Mouse (Mus musculus) MEL (cell line): ENCODE results near the gene Ctdsp2. TPM values are rescaled to one million over a fixed set of nuclear protein-coding genes. Genes with fewer than 3 reads are reported as not detected.

Experiments used
- DNase-seq: peaks from one replicate; pipeline ENCODE4 v3.0.0; 2011; ENCODE audit warnings: low read depth, low spot score
- H3K27ac ChIP-seq: 2 replicates; pipeline ENCODE4 v1.5.1; 2012; ENCODE audit warnings: low read depth, mild to moderate bottlenecking, control low read depth, low read length, moderate library complexity; ENCODE audit not compliant: control insufficient read depth
- H3K27me3 ChIP-seq, 2 experiments: fragments of 150-350 bp in 1 of 2; sonication (generic) in 1 of 2; 2 replicates each; pipeline ENCODE4 v1.6.1; 2012; ENCODE audit warnings: low read length in 2 of 2, mild to moderate bottlenecking in 2 of 2, improper control_type of control experiment in 1 of 2, moderate library complexity in 1 of 2; ENCODE audit not compliant: insufficient read depth in 2 of 2, control insufficient read depth in 1 of 2
- H3K36me3 ChIP-seq, 2 experiments: 2 replicates each; pipeline ENCODE4 v1.6.1; 2012 to 2014; ENCODE audit warnings: low read length in 2 of 2, improper control_type of control experiment in 1 of 2, inconsistent platforms in 1 of 2, mild to moderate bottlenecking in 1 of 2; ENCODE audit not compliant: insufficient read depth in 2 of 2, control insufficient read depth in 1 of 2
- H3K4me1 ChIP-seq, 2 experiments: fragments of 150-350 bp in 1 of 2; sonication (generic) in 1 of 2; 2 replicates each; pipeline ENCODE4 v1.6.1; 2012; ENCODE audit warnings: low read length in 2 of 2, improper control_type of control experiment in 1 of 2, mild to moderate bottlenecking in 1 of 2; ENCODE audit not compliant: insufficient read depth in 2 of 2, control insufficient read depth in 1 of 2
- H3K4me3 ChIP-seq, 2 experiments: fragments of 150-350 bp in 1 of 2; sonication (generic) in 1 of 2; 2 replicates each; pipeline ENCODE4 v1.5.1; 2012; ENCODE audit warnings: low read depth in 2 of 2, low read length in 2 of 2, mild to moderate bottlenecking in 2 of 2, moderate library complexity in 2 of 2, control low read depth in 1 of 2, improper control_type of control experiment in 1 of 2; ENCODE audit not compliant: control insufficient read depth in 1 of 2, insufficient read depth in 1 of 2
- H3K79me2 ChIP-seq: 2 replicates; pipeline ENCODE4 v1.6.1; 2012; ENCODE audit warnings: mild to moderate bottlenecking, low read length, moderate library complexity; ENCODE audit not compliant: control insufficient read depth, poor library complexity, insufficient read depth
- H3K9ac ChIP-seq: 2 replicates; pipeline ENCODE4 v1.6.1; 2012; ENCODE audit warnings: low read depth, mild to moderate bottlenecking, control low read depth, low read length, moderate library complexity; ENCODE audit not compliant: control insufficient read depth, poor library complexity, severe bottlenecking
- H3K9me3 ChIP-seq: fragments of 150-350 bp; sonication (generic); replicated peaks from 2 replicates; pipeline ENCODE4 v1.6.1; 2012; ENCODE audit warnings: mild to moderate bottlenecking, low read length, improper control_type of control experiment, moderate library complexity; ENCODE audit not compliant: insufficient read depth
- CHD1 ChIP-seq: IDR thresholded peaks from 2 replicates; pipeline ENCODE4 v1.6.1; 2012; ENCODE audit warnings: low read depth, mild to moderate bottlenecking, inconsistent platforms, low read length, improper control_type of control experiment
- ELF1 ChIP-seq: IDR thresholded peaks from 2 replicates; pipeline ENCODE4 v1.6.1; 2014; ENCODE audit warnings: low read depth, mild to moderate bottlenecking, inconsistent platforms, low read length, improper control_type of control experiment, moderate library complexity
- GABPA ChIP-seq: IDR thresholded peaks from 2 replicates; pipeline ENCODE4 v1.6.1; 2012; ENCODE audit warnings: low read depth, mild to moderate bottlenecking, inconsistent platforms, low read length, improper control_type of control experiment, moderate library complexity
- KAT2A ChIP-seq: conservative IDR thresholded peaks from 2 replicates; pipeline ENCODE4 v1.6.1; 2012; ENCODE audit warnings: low read depth, low read length, improper control_type of control experiment, inconsistent platforms
- MAZ ChIP-seq: IDR thresholded peaks from 2 replicates; pipeline ENCODE4 v1.6.1; 2012; ENCODE audit warnings: low read depth, mild to moderate bottlenecking, inconsistent platforms, low read length, improper control_type of control experiment
- MEF2A ChIP-seq: IDR thresholded peaks from 2 replicates; pipeline ENCODE4 v1.6.1; 2014; ENCODE audit warnings: low read depth, mild to moderate bottlenecking, inconsistent platforms, low read length, improper control_type of control experiment; ENCODE audit not compliant: poor library complexity, insufficient replicate concordance, severe bottlenecking; ENCODE audit errors: extremely low read depth
- POLR2AphosphoS2 ChIP-seq: IDR thresholded peaks from 2 replicates; pipeline ENCODE4 v1.6.1; 2011; ENCODE audit warnings: low read length, improper control_type of control experiment
- POLR2AphosphoS5 ChIP-seq: IDR thresholded peaks from 2 replicates; pipeline ENCODE4 v1.6.1; 2012; ENCODE audit warnings: low read depth, borderline replicate concordance, mild to moderate bottlenecking, inconsistent platforms, low read length, moderate library complexity, mixed read lengths
- SMC3 ChIP-seq: IDR thresholded peaks from 2 replicates; pipeline ENCODE4 v1.6.1; 2011; ENCODE audit warnings: low read depth, low read length, improper control_type of control experiment
- TAL1 ChIP-seq: IDR thresholded peaks from 2 replicates; pipeline ENCODE4 v1.6.1; 2012; ENCODE audit warnings: mild to moderate bottlenecking, inconsistent platforms, low read length, moderate library complexity, mixed read lengths
- UBTF ChIP-seq: IDR thresholded peaks from 2 replicates; pipeline ENCODE4 v1.6.1; 2012; ENCODE audit warnings: low read depth, mild to moderate bottlenecking, inconsistent platforms, low read length, improper control_type of control experiment, moderate library complexity, borderline replicate concordance; ENCODE audit not compliant: insufficient read depth
- ZC3H11A ChIP-seq: IDR thresholded peaks from 2 replicates; pipeline ENCODE4 v1.6.1; 2012; ENCODE audit warnings: low read depth, mild to moderate bottlenecking, inconsistent platforms, low read length, improper control_type of control experiment
- polyA plus RNA-seq, 2 experiments: library from polyadenylated mRNA; stranded (reverse) in 1 of 2; unstranded in 1 of 2; fragments of >175 nt in 1 of 2; fragments of >200 nt in 1 of 2; gene quantifications; 2 replicates each; pipeline versions ENCODE4 v1.2.1 to v1.2.4; 2012; ENCODE audit warnings: low replicate concordance in 2 of 2, low read depth in 1 of 2; ENCODE audit not compliant: insufficient read length in 2 of 2, insufficient read depth in 1 of 2, missing spikeins in 1 of 2
- total RNA-seq: library from RNA; depleted of rRNA; stranded (reverse); fragments of 300-350 nt; gene quantifications from 2 replicates; pipeline ENCODE4 v1.2.3, GENCODE M21; 2012

Gene Ctdsp2
- total and polyA plus RNA-seq, 3 experiments, result 16.7 to 69.3 TPM; not detected in 1

GRCm38 (mm10) chr10:126935121-126935520 is 43.4 kb upstream of the Ctdsp2 start:
- H3K9me3 ChIP-seq, result no peaks in the 10 kb centered on the region
- no peak for TF ChIP-seq TAL1
- no peak for DNase-seq

GRCm38 (mm10) chr10:126935556-126936381 is 42.7 kb upstream of the Ctdsp2 start:
- no peak for TF ChIP-seq CHD1
- no peak for TF ChIP-seq MEF2A
- no peak for TF ChIP-seq UBTF
- no peak for TF ChIP-seq GABPA
- no peak for TF ChIP-seq KAT2A
- TF ChIP-seq MAZ, result no peak
- no peak for TF ChIP-seq ZC3H11A
- no peak for DNase-seq

More at GRCm38 (mm10) chr10:126935121-126935520, 43.4 kb upstream of the Ctdsp2 start:
- Histone ChIP-seq H3K4me3 (no peak overlapping the region), H3K27me3 (no peaks in the 10 kb centered on the region), H3K4me1 (no peaks in the 10 kb centered on the region), H3K79me2 (no peaks in the 10 kb centered on the region), H3K27ac (no peak overlapping the region), H3K36me3 (no peaks in the 10 kb centered on the region), H3K9ac (no peak overlapping the region)

GRCm38 (mm10) chr10:126940949-126941348 is 37.6 kb upstream of the Ctdsp2 start:
- H3K4me1 ChIP-seq, result no peaks in the 10 kb centered on the region
- no peak overlapping the region for H3K4me3 ChIP-seq

More at GRCm38 (mm10) chr10:126935556-126936381, 42.7 kb upstream of the Ctdsp2 start:
- Histone ChIP-seq H3K36me3 (no peaks in the 10 kb centered on the region), H3K9ac (no peak overlapping the region), H3K27me3 (no peaks in the 10 kb centered on the region), H3K4me1 (no peaks in the 10 kb centered on the region), H3K4me3 (no peak overlapping the region), H3K27ac (no peak overlapping the region), H3K9me3 (no peaks in the 10 kb centered on the region), H3K79me2 (no peaks in the 10 kb centered on the region)

More at GRCm38 (mm10) chr10:126940949-126941348, 37.6 kb upstream of the Ctdsp2 start:
- Histone ChIP-seq H3K9ac (no peak overlapping the region), H3K27me3 (peaks cover 0 to 3% of the 10 kb centered on the region in 2 experiments; a peak in 2 of 4 replicates)
- TF ChIP-seq GABPA (no peak), SMC3 (no peak), TAL1 (no peak), POLR2AphosphoS2 (no peak), POLR2AphosphoS5 (no peak), ELF1 (no peak)
- TF ChIP-seq, all 39 proteins: peak for 0
- no peak for DNase-seq
- Histone ChIP-seq H3K27ac (no peak overlapping the region), H3K36me3 (no peaks in the 10 kb centered on the region), H3K9me3 (no peaks in the 10 kb centered on the region), H3K79me2 (no peaks in the 10 kb centered on the region)
